Mouse (Mus musculus) limb, embryonic 11.5 days (tissue): ENCODE data around the gene Tfip11. TPM values are rescaled to one million over a fixed set of nuclear protein-coding genes. Genes with fewer than 3 reads are reported as not detected.
A peak's percentile ranks its signal among the peaks of the same experiment; 100 is the strongest.

Source experiments
- ATAC-seq: fragments of 200-750 bp; cut with Nextera tagmentation; 2 replicates; pipeline ENCODE4 v1.8.0; 2017; ENCODE audit warnings: low read depth; ENCODE audit not compliant: insufficient number of reproducible peaks, low FRiP score, low TSS enrichment
- DNase-seq: peaks from one replicate; pipeline ENCODE4 v3.0.0-alpha.2; 2015; ENCODE audit warnings: low spot score
- H3K27ac ChIP-seq: fragments of 300-500 bp; sonication (generic); replicated peaks from 2 replicates; pipeline ENCODE4 v1.5.1; 2014; ENCODE audit warnings: low read depth, mild to moderate bottlenecking, low read length
- H3K27me3 ChIP-seq: fragments of 300-500 bp; sonication (generic); 2 replicates; pipeline ENCODE4 v1.6.1; 2014; ENCODE audit warnings: mild to moderate bottlenecking, low read length, mixed read lengths; ENCODE audit not compliant: control insufficient read depth, insufficient read depth
- H3K36me3 ChIP-seq: fragments of 300-500 bp; sonication (generic); 2 replicates; pipeline ENCODE4 v1.6.1; 2014; ENCODE audit warnings: mild to moderate bottlenecking, low read length, moderate library complexity, mixed read lengths; ENCODE audit not compliant: control insufficient read depth, insufficient read depth
- H3K4me1 ChIP-seq: fragments of 300-500 bp; sonication (generic); 2 replicates; pipeline ENCODE4 v1.6.1; 2014; ENCODE audit warnings: low read length, mixed read lengths; ENCODE audit not compliant: control insufficient read depth, insufficient read depth
- H3K4me2 ChIP-seq: fragments of 300-500 bp; sonication (generic); 2 replicates; pipeline ENCODE4 v1.6.1; 2014; ENCODE audit warnings: low read depth, mild to moderate bottlenecking, moderate library complexity; ENCODE audit not compliant: severe bottlenecking
- H3K4me3 ChIP-seq: fragments of 300-500 bp; sonication (generic); 2 replicates; pipeline ENCODE4 v1.5.1; 2014; ENCODE audit warnings: low read depth, low read length
- H3K9ac ChIP-seq: fragments of 300-500 bp; sonication (generic); 2 replicates; pipeline ENCODE4 v1.6.1; 2014; ENCODE audit warnings: mild to moderate bottlenecking, low read length
- H3K9me3 ChIP-seq: fragments of 300-500 bp; sonication (generic); 2 replicates; pipeline ENCODE4 v1.6.1; 2016; ENCODE audit warnings: low read length; ENCODE audit not compliant: control insufficient read depth
- WGBS: fragments of 180-500 bp; shearing (Covaris S2); extraction: QIAGEN DNeasy Blood & Tissue Kit; methylation state at CpG from one replicate; pipeline ENCODE4 v1.1.7; 2014; 5-methylcytosine and 5-hydroxymethylcytosine counted together
- polyA plus RNA-seq: library from polyadenylated mRNA; unstranded; fragments of >200 nt; fragmentation: Nextera tagmentation; extraction: Ambion mirVana; gene quantifications from 2 replicates; pipeline ENCODE4 v1.2.1, GENCODE M21; 2014

The Tfip11 gene
- polyA plus RNA-seq, 1 experiment from 2014 or later, result 27.3 TPM

GRCm38 (mm10) chr5:112356322-112356721, 30.2 kb downstream of the Tfip11 start:
- H3K4me2 ChIP-seq, result no peak overlapping the region
- no peaks in the 10 kb centered on the region for H3K27me3 ChIP-seq
- 94% methylated on average over 9 of the region's 9 CpGs for WGBS
- H3K4me3 ChIP-seq, result no peak overlapping the region
- DNase-seq (no peak), ATAC-seq (no peak)
- H3K36me3 ChIP-seq, result peaks cover 5% of the 10 kb centered on the region
- no peak overlapping the region for H3K27ac ChIP-seq
- no peak overlapping the region for H3K9ac ChIP-seq
- no peaks in the 10 kb centered on the region for H3K4me1 ChIP-seq
- H3K9me3 ChIP-seq, result no peaks in the 10 kb centered on the region

GRCm38 (mm10) chr5:112359520-112359919, 33.4 kb downstream of the Tfip11 start:
- no peak overlapping the region for H3K4me3 ChIP-seq
- H3K4me1 ChIP-seq, result no peaks in the 10 kb centered on the region
- no peak overlapping the region for H3K9ac ChIP-seq
- H3K36me3 ChIP-seq, result peaks cover 7% of the 10 kb centered on the region
- no peaks in the 10 kb centered on the region for H3K9me3 ChIP-seq
- no peak for DNase-seq
- H3K4me2 ChIP-seq, result no peak overlapping the region
- no peak overlapping the region for H3K27ac ChIP-seq
- H3K27me3 ChIP-seq, result no peaks in the 10 kb centered on the region
- WGBS, result 90% methylated on average over 4 of the region's 4 CpGs
- ATAC-seq, result no peak

DNA sequence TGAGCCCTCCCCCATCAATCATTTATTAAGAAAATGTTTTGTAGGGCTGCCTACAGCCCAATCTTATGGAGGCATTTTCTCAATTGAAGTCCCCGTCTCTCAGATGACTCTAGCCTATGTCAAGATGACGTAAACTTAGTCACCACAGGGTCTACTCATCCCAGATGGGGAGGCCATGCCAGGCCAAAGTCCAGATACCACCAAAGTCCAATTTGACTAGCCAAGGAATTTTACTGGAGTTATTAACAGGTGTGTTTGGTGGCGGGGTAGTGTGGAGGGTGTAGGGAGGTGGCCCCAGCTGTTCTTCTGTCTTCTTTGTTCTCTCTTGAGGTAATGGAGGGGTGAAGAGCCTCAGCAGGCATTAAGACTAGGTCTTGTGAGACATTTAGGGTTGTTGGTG, 33.9 kb downstream of the Tfip11 start:
- Histone ChIP-seq H3K27ac (no peak overlapping the region), H3K27me3 (no peaks in the 10 kb centered on the region)
- no peak for ATAC-seq

GRCm38 (mm10) chr5:112364184-112364797, 38.1 kb downstream of the Tfip11 start:
- H3K4me2 ChIP-seq, result no peak overlapping the region
- H3K27me3 ChIP-seq, result no peaks in the 10 kb centered on the region
- peaks cover 17% of the 10 kb centered on the region for H3K36me3 ChIP-seq
- H3K4me1 ChIP-seq, result peaks cover 3% of the 10 kb centered on the region; the same call in 1 of the 2 replicates
- H3K27ac ChIP-seq, result peak overlapping the region; percentile 65
- no peaks in the 10 kb centered on the region for H3K9me3 ChIP-seq
- no peak overlapping the region for H3K4me3 ChIP-seq
- H3K9ac ChIP-seq, result no peak overlapping the region
- 32% methylated on average over 10 of the region's 10 CpGs for WGBS
- ATAC-seq (peak; percentile 67; the same call in 1 of the 2 replicates), DNase-seq (peak; percentile 31)

More for the DNA sequence above, 33.9 kb downstream of the Tfip11 start:
- no peak overlapping the region for H3K9ac ChIP-seq
- H3K9me3 ChIP-seq, result no peaks in the 10 kb centered on the region
- WGBS, result 65% methylated on average over 3 of the region's 3 CpGs
- no peak overlapping the region for H3K4me3 ChIP-seq
- no peak overlapping the region for H3K4me2 ChIP-seq
- H3K4me1 ChIP-seq, result peaks cover 3% of the 10 kb centered on the region; the same call in 1 of the 2 replicates
- DNase-seq, result no peak
- peaks cover 11% of the 10 kb centered on the region for H3K36me3 ChIP-seq

DNA sequence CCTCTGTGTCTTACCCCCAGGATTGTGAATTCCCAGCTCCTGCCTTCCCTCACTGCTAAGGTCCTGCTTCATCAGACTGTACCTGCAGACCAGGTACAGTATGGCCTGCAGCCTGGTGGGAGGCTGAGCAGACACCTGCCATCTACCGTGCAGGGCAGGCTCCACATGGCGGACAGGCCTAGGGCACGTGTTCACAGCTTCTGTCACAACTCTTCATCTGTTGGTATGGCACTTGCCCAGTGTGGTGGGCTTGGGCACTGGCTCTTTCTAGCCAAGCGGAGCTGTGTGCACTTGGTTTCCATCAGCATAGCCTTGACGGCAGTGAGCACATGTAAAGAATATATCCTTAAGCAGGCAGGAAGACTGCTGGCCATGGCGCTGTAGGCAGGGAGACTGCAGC, 40.7 kb downstream of the Tfip11 start:
- no peak overlapping the region for H3K9ac ChIP-seq
- H3K27me3 ChIP-seq, result no peaks in the 10 kb centered on the region
- H3K4me1 ChIP-seq, result peaks cover 3% of the 10 kb centered on the region; the same call in 1 of the 2 replicates
- DNase-seq, result no peak
- H3K9me3 ChIP-seq, result no peaks in the 10 kb centered on the region
- no peak for ATAC-seq
- no peak overlapping the region for H3K4me3 ChIP-seq
- peaks cover 23% of the 10 kb centered on the region for H3K36me3 ChIP-seq
- 93% methylated on average over 6 of the region's 6 CpGs for WGBS
- H3K4me2 ChIP-seq, result no peak overlapping the region
- no peak overlapping the region for H3K27ac ChIP-seq

GRCm38 (mm10) chr5:112367338-112367737, 41.2 kb downstream of the Tfip11 start:
- no peak overlapping the region for H3K9ac ChIP-seq
- peaks cover 3% of the 10 kb centered on the region; the same call in 1 of the 2 replicates for H3K4me1 ChIP-seq
- no peak for ATAC-seq

GRCm38 (mm10) chr5:112367929-112368328, 41.8 kb downstream of the Tfip11 start:
- WGBS, result 92% methylated on average over 12 of the region's 12 CpGs
- ATAC-seq, result no peak
- no peaks in the 10 kb centered on the region for H3K9me3 ChIP-seq
- H3K4me2 ChIP-seq, result no peak overlapping the region
- no peak overlapping the region for H3K4me3 ChIP-seq
- no peak for DNase-seq
- no peak overlapping the region for H3K27ac ChIP-seq
- no peaks in the 10 kb centered on the region for H3K27me3 ChIP-seq
- H3K9ac ChIP-seq, result no peak overlapping the region
- peaks cover 3% of the 10 kb centered on the region; the same call in 1 of the 2 replicates for H3K4me1 ChIP-seq
- H3K36me3 ChIP-seq, result peaks cover 24% of the 10 kb centered on the region

More at GRCm38 (mm10) chr5:112367338-112367737, 41.2 kb downstream of the Tfip11 start:
- DNase-seq, result no peak
- H3K27me3 ChIP-seq, result no peaks in the 10 kb centered on the region
- H3K9me3 ChIP-seq, result no peaks in the 10 kb centered on the region
- H3K27ac ChIP-seq, result no peak overlapping the region
- H3K4me3 ChIP-seq, result no peak overlapping the region
- H3K36me3 ChIP-seq, result peaks cover 21% of the 10 kb centered on the region
- WGBS, result 90% methylated on average over 4 of the region's 4 CpGs
- H3K4me2 ChIP-seq, result no peak overlapping the region

- peaks cover 3% of the 10 kb centered on the region; the same call in 1 of the 2 replicates for H3K4me1 ChIP-seq
- no peaks in the 10 kb centered on the region for H3K9me3 ChIP-seq
- H3K27me3 ChIP-seq, result no peaks in the 10 kb centered on the region
- no peak for ATAC-seq
- no peak overlapping the region for H3K27ac ChIP-seq
- WGBS, result 92% methylated on average over 10 of the region's 10 CpGs
- no peak overlapping the region for H3K9ac ChIP-seq
- no peak for DNase-seq
- peaks cover 24% of the 10 kb centered on the region for H3K36me3 ChIP-seq
- no peak overlapping the region for H3K4me3 ChIP-seq
- no peak overlapping the region for H3K4me2 ChIP-seq
These were observed 42.5 kb downstream of the Tfip11 start for GRCm38 (mm10) chr5:112368666-112369065.
